Mouse (Mus musculus) c-Kit-positive CD71-negative TER-119-negative erythroid progenitor cells, embryonic 14.5 days (primary cell): ENCODE data around the gene Olfr160.

Source experiments
- DNase-seq: peaks from one replicate; pipeline ENCODE4 v3.0.0-alpha.2; 2013; ENCODE audit warnings: low read depth

Gene Olfr160

DNA sequence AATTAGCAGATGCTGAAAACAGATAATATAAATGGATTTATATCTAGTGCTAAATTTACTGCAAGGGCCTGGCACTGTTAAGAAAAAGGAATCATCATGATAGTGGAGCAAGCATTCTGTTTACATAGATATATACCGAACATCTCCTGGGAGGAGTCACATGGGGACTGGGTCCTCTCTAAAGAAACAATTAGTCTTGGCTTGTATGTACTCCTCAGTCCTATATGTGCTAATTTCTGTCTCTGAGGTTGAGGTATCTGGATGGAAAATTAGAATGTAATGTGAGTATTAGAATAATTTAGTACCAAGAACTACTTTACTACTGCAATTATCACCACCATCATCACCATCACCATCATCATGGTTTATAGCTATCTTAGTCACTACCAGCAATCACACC lies at the start of gene Olfr160:
Olfr160 (minus strand) TSS at position 101 of the 400 bp plus-strand sequence.
- no peak for DNase-seq

DNA sequence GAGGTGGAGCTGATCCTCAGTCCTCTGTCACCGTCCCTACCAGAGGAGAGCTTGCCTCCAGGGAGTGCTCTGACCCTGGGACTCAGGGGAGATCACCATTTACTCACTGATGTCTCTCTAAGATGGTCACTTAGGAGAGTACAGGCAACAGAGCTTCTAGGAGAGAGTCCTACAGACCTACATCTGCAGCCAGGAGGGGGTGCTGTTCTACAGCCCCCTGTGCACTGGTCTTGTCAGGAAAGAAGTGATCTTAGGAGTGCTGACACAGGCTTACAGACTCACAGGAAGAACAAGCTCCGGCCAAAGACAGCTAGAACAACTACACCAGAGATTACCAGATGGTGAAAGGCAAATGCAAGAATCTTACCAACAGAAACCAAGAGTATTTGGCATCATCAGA lies 46.5 kb upstream of the Olfr160 start:
- DNase-seq, result no peak

DNA sequence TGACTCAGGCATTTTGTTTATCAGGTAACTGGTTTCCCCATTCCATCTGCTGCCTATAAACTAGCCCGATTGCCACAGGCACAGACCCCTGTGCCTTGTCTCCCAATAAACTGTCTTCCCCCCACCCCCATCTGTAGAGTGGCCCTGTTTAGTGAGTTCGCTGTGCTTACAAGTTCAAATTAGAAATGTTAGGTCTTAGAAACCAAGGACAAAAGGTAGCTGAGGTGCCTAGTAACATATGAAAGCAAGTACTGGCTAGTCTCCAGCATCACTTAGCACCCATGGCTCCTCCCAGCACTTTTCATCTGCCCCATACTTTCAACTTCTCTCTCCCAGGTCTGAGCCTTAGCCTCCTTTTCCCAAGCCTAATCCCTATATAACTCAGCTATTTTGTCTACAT lies 45.7 kb upstream of the Olfr160 start:
- DNase-seq, result no peak

DNA sequence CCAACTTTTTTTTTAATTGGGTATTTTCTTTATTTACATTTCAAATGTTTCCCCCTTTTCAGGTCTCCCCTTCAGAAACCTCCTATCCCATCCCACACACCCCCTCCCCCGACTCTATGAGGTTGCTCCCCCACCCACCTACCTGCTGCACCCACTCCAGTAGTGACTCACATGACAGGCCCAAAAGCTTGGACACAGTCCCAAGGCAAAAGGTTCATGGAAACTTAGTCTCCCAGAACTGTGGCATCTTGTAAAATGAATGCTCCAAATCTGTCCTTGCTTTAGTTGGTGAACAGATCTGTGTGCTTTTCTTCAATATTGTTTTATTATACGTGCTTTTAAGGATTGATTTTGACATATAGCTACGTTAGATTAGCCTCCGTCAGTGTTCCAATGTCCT lies 36.0 kb upstream of the Olfr160 start:
- DNase-seq, result no peak

DNA sequence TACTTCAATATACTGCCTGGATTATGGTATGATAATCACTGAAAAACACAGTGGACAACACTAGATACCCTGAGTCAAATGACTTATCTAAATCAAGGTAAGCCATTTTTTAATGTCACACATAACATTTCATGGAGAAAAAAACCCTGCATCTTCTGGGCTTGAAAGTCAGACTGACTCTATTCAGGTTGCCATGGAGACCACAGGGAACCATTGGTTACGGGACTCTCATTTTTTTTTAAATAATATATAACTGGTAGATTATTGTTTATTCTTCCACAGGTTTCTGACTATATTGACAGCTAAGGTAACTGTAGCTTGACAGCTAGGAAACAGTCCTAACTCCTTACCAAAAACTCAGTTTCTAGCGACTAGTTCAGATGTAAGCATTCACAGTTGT lies 35.4 kb upstream of the Olfr160 start:
- no peak for DNase-seq

DNA sequence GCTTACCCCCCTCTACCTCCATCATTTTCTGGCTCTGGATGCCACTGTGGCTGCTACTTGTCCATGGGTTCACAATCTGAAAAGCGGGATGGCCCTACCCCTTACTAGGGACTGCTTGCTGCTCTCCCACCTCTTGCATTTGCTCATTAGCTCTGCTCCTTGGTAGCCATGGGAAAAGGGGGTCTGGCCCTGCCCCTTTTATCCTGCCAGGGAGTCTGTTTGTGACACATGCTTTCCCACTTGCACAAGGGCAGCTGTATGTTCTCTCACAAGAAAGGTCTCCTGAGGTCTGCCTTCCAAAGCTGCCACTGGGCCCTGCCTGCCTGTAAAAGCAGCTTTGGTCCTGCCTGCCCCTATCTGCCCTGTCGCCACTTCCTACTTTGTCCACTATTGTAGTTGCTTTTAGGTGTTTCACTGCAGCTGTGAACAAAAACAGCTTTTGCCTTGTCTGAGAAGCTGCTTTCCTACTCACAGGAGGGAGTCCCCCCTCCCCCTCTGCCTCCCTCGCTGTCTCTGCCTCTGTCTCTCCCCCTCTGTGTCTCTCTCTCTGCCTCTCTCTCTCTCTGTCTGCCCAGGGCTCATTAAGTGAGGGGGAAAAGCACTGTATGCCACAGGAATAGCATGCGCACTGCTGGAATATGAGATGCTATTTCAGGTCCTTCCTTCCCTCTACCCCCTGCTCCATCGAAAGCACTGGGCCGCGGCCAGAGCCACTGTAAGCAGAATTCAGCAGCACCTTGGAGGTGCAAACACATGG lies 34.4 kb upstream of the Olfr160 start:
- no peak for DNase-seq

DNA sequence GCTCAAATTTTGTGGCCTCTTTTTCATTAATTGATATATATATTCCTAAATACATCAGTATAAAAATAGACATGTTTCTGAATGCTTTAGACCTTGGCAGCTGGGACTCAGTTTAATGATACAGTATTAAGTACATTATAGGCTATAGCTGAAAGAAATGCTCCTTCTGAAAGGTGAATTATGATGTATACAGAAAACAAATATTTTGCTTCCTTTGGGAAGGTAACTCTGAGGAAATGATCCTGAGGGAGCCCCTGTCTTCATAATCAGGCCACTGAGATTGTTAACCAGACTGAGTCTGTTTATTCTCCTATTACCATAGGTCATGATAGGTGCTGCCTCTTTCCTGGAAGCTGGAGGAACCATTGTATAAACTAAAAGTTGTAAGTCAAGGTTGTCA lies 28.8 kb upstream of the Olfr160 start, which contains the start of gene Olfr874:
Olfr874 (plus strand) TSS at position 301 of the 400 bp plus-strand sequence.
- no peak for DNase-seq

DNA sequence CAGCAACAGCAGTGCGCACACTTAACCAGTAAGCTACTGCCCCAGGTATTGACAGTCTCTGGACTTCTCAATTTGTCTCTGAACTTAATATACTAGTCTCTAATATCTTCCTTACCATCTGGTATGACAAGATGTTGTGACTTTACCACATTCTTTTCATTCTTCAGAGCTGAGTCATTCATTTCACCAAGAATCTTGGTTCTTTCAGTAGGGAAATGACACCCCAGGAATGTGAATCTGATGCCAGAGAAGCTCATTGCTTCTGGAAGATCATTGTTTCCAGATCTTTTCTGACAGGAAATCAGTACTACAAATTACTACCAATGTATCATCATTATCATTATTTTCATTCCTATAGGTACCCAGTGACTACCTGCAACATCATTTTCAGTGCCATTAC lies 18.3 kb upstream of the Olfr160 start:
- DNase-seq, result no peak

DNA sequence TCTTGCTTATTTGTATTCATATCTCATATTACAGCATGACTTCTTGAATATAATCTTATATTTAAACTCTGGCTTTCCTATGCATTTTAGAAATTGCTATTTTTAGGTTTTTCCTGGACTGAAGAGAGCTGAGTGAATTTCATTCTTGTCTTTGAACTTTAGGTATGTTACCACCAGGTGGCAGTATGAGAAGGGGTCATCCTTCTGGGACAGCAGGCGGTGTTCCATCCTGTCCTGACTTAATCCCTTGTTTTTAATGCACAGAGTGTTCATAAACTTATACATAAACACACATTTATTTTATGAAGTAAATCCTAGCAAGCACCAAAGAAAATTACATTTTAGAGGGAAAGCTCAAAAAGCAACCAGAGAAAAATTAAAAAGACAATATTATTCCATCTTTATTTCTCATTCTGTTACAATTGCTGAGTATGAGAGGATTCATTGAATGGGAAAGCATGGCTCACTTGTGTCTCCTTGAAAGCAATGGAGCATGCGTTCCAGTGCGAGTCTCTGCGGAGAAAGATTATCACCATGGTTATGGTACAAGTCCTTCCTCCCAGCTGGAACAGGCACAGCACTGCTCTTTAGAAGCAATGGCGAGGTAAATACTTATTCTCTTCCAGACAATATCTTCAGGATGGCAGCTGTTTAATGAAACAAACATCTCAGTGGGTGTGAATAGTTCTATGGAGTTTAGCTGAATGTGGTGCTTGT lies 25.9 kb downstream of the Olfr160 start:
- DNase-seq, result no peak

DNA sequence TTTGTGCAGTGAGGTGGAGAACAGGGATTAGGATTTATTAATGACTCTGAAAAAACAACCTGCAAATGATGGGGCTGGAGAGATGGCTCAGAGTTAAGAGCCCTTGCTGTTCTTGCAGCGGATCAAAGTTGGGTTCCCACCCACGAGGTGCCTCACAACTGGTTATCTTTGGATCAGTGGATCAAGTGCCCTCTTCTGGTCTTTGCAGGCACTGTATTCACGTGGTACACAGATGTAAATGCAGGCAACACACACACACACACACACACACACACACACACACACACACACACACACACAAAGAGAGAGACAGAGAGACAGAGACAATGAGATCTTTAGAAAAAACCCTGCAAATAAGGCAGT lies 28.1 kb downstream of the Olfr160 start:
- no peak for DNase-seq

DNA sequence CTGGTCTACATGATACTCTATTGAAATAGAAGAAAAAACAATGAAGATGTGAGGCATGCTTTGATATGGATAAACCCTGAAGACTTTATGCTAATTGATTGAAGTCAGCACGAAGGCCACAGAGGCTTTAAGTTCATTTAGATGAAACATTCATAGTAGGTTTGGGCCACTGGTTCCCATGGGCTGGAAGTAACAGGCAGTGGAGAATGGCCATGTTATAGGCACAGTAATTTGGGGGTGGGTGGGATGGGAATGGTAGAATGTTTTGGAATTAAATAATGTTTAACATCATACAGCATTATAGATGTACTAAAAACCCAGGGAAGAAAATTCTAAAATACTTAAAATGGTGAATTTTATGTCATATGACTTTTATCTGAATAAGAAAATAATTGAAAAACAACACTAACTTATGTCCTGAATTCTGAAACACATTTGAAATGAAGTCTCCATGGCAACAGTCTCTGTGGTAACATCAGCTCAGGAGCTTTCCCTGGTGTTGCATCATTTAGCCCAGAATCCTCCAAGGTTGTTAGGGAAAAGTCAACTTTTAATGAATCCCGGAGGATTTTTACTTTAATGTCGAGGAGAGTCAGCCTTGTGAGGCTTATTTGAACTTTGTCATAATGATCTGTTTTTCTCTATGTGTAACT lies 28.6 kb downstream of the Olfr160 start:
- no peak for DNase-seq

DNA sequence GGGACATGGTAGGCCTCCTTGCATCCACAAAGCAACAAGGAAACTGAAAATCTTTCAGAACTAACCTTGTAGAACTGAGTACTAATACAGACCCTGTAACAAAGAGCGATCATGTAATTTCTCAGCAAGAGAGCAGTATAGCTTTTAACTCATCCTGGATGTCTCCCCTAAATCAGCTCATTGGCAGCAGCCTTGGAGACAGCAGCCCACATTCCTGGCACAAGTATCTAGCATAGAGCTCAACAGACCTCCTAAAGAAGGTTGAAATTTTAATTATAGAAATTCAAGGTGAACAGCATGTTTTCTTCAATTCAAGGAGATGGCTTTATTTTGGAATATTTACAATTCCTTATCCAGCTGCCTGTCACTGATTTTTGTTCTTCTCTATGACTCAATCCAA lies 34.9 kb downstream of the Olfr160 start:
- DNase-seq, result no peak

DNA sequence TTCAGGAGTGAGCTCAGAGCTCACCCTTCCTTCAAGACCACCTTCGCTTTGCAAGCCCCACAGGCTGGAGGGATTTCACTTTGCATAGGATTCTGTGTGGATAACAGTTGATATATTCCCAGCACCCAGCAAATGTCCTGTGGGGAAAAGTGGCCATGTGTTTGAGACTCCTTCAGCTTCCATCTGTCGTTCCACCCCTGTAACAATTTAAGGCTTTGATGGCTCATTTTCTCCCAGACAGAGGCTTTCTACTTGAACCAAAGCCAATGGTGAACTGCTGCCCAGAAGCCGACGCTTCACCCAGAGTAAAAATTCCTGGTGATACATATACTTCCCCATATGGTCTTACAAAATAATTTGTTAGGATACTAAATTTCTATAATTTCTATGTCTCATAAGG lies 40.8 kb downstream of the Olfr160 start:
- DNase-seq, result no peak

DNA sequence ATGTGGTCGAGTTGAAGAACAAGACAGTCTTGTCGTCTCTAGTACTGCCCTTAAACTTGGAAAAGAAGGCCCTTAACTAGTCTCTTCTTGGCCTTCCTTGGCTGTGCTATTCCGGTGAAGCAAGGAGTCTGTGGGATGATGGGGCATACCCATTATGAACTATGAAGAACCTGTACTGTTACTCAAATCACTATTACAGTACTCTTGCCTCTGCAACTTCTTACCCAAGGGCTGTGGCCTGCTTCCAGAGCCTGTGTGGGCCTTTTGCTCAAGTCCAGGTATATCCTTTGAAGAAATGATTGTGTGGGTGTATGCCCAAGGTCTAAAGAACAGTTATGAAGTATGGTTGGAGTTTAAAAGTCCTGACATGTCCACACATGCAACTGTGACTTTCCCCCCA lies 45.8 kb downstream of the Olfr160 start:
- DNase-seq, result no peak

DNA sequence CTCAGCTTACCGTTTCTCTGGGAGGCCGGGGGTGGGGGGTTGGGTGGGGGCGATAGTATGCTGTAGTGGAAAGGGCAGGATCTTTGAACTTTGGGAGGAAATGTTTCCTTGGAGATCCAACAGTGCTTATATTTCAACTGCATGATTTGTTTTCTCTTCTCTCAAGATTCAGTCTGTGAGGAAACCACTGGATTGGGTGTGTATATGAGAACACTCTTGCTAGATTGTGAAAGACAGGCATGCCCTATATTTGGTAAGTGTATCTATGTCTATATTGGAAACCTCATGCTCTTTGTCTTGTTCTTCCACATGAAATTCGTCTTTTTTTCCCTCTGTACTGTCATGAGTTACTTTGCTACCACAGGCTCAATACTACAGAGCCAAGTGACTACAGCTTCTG lies 46.4 kb downstream of the Olfr160 start:
- DNase-seq, result no peak

DNA sequence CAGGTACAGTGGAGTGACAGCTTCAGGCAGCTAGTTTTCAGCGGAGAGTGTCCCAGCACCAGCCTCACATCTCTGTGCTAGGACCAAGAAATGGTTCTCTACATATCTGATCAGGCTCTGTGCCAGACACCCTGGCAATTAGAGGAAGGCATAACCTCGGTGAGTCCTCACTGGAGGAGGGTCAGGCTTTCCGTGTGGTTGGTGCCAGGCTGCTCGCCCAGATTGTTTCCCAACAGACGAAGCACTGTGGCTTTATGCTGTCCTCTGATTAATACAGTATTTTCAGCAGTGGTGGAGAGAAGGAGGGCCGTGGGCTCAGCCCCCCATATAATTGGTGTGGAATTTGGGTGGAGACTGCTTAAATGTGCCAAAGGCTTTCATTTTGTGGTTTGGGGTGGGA lies 46.9 kb downstream of the Olfr160 start, which contains the start of gene Panx3:
Panx3 (minus strand) TSS at position 121 of the 400 bp plus-strand sequence.
- DNase-seq, result no peak

DNA sequence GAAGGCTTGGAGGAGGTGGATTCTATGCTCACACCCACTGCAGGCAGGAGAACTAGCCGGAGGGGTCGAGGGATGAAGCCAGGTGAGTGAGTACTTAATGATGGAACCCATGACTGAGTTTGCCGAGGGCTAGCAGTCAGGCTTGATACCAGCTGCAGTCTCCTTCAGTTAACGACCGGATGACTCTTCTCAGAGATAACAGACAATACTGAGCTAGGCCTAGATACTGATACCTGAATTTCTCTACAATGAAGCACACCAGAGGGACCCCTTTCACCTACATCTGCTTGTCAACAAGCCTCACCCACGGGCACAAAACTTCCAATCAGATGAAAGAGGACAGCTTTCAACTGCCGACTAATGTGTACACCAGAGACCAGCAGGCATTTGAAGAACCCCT lies 50.0 kb downstream of the Olfr160 start:
- no peak for DNase-seq

DNA sequence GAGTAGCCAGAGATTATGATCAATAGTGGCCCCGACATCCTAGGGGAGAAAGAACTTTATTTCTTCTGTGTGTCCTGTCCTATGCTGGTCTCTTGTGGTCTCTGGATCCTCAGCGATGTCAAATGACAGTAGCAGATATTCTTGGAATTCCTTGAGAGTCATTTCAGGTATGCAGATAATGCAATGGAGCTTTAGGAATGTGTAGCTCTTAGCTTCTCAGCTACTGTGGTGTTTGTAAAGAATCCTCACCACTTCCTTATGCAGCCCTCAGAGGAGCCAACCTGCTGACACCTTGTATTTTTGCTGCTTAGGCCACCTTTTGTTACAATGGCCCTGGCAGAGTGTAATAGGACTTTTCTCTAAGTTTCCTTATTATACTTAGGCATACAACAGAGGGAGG lies 51.4 kb downstream of the Olfr160 start:
- no peak for DNase-seq

DNA sequence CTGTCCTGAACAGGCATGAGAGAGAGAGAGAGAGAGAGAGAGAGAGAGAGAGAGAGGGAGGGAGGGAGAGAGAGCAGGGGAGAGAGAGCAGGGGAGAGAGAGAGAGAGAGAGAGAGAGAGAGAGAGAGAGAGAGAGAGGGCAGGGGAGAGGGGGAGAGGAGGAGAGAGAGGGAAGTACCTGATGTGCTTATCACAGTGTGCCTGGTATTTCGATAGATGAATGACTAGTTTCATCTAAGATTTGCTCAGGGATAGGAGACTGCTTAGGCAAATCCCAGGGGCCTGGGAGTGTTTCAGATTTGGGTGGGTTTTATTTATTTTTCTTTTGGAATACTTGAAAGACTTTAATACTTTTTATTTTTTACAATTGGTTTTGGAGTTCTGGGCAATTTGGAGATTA lies 52.8 kb downstream of the Olfr160 start:
- DNase-seq, result no peak

DNA sequence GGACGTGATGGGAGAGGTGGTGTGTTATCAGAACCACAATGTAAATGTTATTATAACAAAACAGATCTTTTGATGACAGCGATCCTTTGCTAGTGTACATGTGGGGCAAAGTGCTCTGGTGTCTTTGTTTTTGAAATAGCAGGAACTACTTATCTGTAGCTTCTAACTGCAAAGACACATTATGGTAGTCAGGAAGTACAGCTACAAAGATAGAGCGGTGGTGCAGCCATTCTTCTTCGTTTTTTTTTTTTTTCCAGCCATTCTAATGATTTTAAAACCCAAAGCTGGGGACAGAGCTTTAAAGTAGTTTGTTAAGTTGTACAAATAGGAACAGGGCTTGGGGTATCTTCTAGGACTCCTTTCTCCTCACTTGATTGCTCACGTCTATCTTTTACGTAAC lies 56.6 kb downstream of the Olfr160 start:
- no peak for DNase-seq
